Mouse (Mus musculus) intestine, embryonic 15.5 days (tissue): ENCODE data around the gene Ccs. TPM values are rescaled to one million over a fixed set of nuclear protein-coding genes. Genes with fewer than 3 reads are reported as not detected.

Experiments
- ATAC-seq: fragments of 200-750 bp; cut with Nextera tagmentation; 2 replicates; pipeline ENCODE4 v1.8.0; 2017; ENCODE audit warnings: moderate TSS enrichment, moderate library complexity
- H3K27ac ChIP-seq: fragments of 300-500 bp; sonication (generic); 2 replicates; pipeline ENCODE4 v1.5.1; 2015; ENCODE audit warnings: mild to moderate bottlenecking, inconsistent platforms
- H3K27me3 ChIP-seq: fragments of 300-500 bp; sonication (generic); replicated peaks from 2 replicates; pipeline ENCODE4 v1.6.1; 2015; ENCODE audit warnings: inconsistent platforms
- H3K36me3 ChIP-seq: fragments of 300-500 bp; sonication (generic); 2 replicates; pipeline ENCODE4 v1.6.1; 2015; ENCODE audit warnings: inconsistent platforms
- H3K4me1 ChIP-seq: fragments of 300-500 bp; sonication (generic); replicated peaks from 2 replicates; pipeline ENCODE4 v1.6.1; 2015; ENCODE audit warnings: inconsistent platforms
- H3K4me2 ChIP-seq: fragments of 300-500 bp; sonication (generic); replicated peaks from 2 replicates; pipeline ENCODE4 v1.6.1; 2015; ENCODE audit warnings: mild to moderate bottlenecking, inconsistent platforms
- H3K4me3 ChIP-seq: fragments of 300-500 bp; sonication (generic); replicated peaks from 2 replicates; pipeline ENCODE4 v1.5.1; 2015; ENCODE audit warnings: inconsistent platforms
- H3K9ac ChIP-seq: fragments of 300-500 bp; sonication (generic); 2 replicates; pipeline ENCODE4 v1.6.1; 2015; ENCODE audit warnings: inconsistent platforms
- H3K9me3 ChIP-seq: fragments of 300-500 bp; sonication (generic); 2 replicates; pipeline ENCODE4 v1.6.1; 2016; ENCODE audit warnings: inconsistent platforms
- WGBS: fragments of 180-500 bp; shearing (Covaris S2); methylation state at CpG from one replicate; pipeline ENCODE4 v1.1.7; 2015; 5-methylcytosine and 5-hydroxymethylcytosine counted together
- polyA plus RNA-seq: library from polyadenylated mRNA; unstranded; fragments of >200 nt; fragmentation: Nextera tagmentation; extraction: Ambion mirVana; gene quantifications from 2 replicates; pipeline ENCODE4 v1.2.1, GENCODE M21; 2015

The Ccs gene
- polyA plus RNA-seq, 1 experiment from 2014 or later, result 51.3 TPM

DNA sequence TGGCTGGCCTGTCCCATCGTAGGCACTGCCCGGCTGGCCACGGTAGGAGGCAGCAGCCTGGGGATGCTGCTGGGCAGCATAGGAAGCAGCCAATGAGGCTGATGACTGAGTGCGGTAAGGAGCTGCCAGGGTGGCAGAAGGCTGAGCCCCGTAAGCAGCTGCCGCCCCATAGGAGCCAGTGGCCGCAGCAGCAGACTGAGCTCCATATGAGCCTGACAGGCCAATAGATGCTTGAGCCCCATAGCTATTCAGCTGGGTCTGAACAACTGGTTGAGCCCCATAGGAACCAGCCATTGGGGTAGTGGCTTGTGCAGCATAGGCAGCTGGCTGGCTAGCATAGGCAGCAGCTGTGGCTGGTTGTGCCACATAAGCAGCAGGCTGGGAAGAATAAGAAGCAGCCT, 36.4 kb downstream of the Ccs start:
- WGBS, result 98% methylated on average over 7 of the region's 7 CpGs
- H3K4me1 ChIP-seq, result peaks cover 7% of the 10 kb centered on the region; the same call in 1 of the 2 replicates
- no peaks in the 10 kb centered on the region for H3K9me3 ChIP-seq
- H3K36me3 ChIP-seq, result peaks cover 45% of the 10 kb centered on the region
- H3K4me3 ChIP-seq, result no peak overlapping the region
- H3K27ac ChIP-seq, result no peak overlapping the region
- H3K4me2 ChIP-seq, result no peak overlapping the region
- no peak overlapping the region for H3K9ac ChIP-seq
- ATAC-seq, result no peak
- no peaks in the 10 kb centered on the region for H3K27me3 ChIP-seq

GRCm38 (mm10) chr19:4799083-4799482, 40.0 kb downstream of the Ccs start:
- H3K27ac ChIP-seq, result no peak overlapping the region
- peaks cover 48% of the 10 kb centered on the region for H3K36me3 ChIP-seq
- H3K4me1 ChIP-seq, result peaks cover 12% of the 10 kb centered on the region; the same call in 1 of the 2 replicates
- H3K4me3 ChIP-seq, result no peak overlapping the region
- no peak for ATAC-seq
- WGBS, result 93% methylated on average over 5 of the region's 5 CpGs
- H3K9me3 ChIP-seq, result no peaks in the 10 kb centered on the region
- no peak overlapping the region for H3K4me2 ChIP-seq
- no peak overlapping the region; the same call in 1 of the 2 replicates for H3K9ac ChIP-seq
- H3K27me3 ChIP-seq, result no peaks in the 10 kb centered on the region

GRCm38 (mm10) chr19:4797846-4798245, 41.3 kb downstream of the Ccs start:
- peaks cover 37% of the 10 kb centered on the region for H3K36me3 ChIP-seq

DNA sequence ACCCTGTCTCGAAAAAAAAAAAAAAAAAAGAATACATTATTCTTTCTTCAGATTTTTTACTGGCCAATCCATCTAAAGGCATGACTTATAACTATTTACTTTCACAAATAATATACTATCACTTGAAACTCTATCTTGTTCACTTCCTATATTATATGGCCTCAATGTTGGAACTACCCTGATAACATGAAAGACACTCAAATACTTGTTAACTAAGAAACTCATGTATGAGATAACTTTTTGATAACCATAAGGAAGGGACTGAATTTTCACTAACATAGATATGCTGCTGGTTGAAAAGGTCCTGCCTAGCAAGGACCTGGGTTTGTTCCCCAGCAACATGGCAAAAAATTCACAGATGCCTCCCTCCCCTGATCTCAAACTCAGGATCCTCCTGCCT, 43.2 kb downstream of the Ccs start:
- Histone ChIP-seq H3K4me2 (no peak overlapping the region), H3K9me3 (no peaks in the 10 kb centered on the region), H3K36me3 (peaks cover 17% of the 10 kb centered on the region), H3K4me3 (no peak overlapping the region), H3K27me3 (no peaks in the 10 kb centered on the region), H3K4me1 (peaks cover 17% of the 10 kb centered on the region), H3K27ac (no peak overlapping the region), H3K9ac (no peak overlapping the region)
- no peak for ATAC-seq
- WGBS, result 65% methylated on average over 1 of the region's 1 CpGs

More at GRCm38 (mm10) chr19:4797846-4798245, 41.3 kb downstream of the Ccs start:
- Histone ChIP-seq H3K27ac (no peak overlapping the region), H3K9me3 (no peaks in the 10 kb centered on the region), H3K4me3 (no peak overlapping the region), H3K4me1 (0 out of 2 replicates have a peak, but pooled peaks cover 6% of the 10 kb centered on the region), H3K27me3 (no peaks in the 10 kb centered on the region), H3K9ac (no peak overlapping the region), H3K4me2 (no peak overlapping the region)
- WGBS, result 88% methylated on average over 2 of the region's 2 CpGs
- ATAC-seq, result no peak

DNA sequence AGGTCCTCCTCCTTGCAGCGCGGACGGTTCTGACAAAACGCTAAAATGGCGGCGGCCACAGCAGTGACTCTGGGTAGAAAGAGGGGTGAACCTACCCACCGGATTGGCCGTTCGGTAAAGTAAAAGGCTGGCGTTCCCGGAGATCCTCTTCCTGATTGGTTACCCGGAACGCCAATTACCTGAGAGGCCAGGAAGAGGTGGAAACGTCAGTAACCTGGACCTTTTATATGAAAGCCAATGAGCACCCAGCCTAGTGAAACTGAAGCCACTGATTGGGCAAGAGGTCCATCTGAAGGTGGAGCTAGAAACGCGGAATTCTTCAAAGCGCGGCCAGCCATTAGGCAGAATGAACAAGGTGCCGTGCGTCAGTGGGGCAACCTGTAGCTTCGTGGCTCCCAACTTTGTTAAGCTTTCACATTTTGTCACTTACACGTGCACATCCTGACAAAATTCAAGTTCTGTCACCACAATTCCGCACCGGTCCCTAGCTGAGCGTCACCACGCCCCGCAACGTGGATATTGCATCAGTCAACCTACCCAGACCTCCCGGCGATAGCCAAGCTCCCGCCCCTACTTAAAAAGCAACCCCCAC, 45.2 kb downstream of the Ccs start, which contains the start of gene Rbm4:
Gene Rbm4 (minus strand): TSS at position 71 of the 592 bp plus-strand sequence.
- Histone ChIP-seq H3K9me3 (no peaks in the 10 kb centered on the region), H3K4me2 (peak within 1 kb of the TSS; percentile 69), H3K27me3 (no peaks in the 10 kb centered on the region), H3K4me3 (peak within 1 kb of the TSS; percentile 61), H3K4me1 (peaks cover 25% of the 10 kb centered on the region), H3K27ac (peak within 1 kb of the TSS; percentile 64), H3K36me3 (peaks cover 10% of the 10 kb centered on the region; the same call in 1 of the 2 replicates), H3K9ac (peak within 1 kb of the TSS; percentile 53)
- under 1% methylated on average over 31 of the region's 31 CpGs for WGBS
- ATAC-seq, result peak; percentile 99

- Histone ChIP-seq H3K9me3 (no peaks in the 10 kb centered on the region), H3K4me2 (peak overlapping the region; percentile 69), H3K9ac (peak overlapping the region; percentile 53), H3K27me3 (no peaks in the 10 kb centered on the region), H3K36me3 (peaks cover 7% of the 10 kb centered on the region; the same call in 1 of the 2 replicates), H3K4me3 (peak overlapping the region; percentile 61), H3K4me1 (peaks cover 25% of the 10 kb centered on the region), H3K27ac (peak overlapping the region; percentile 64)
- peak; percentile 74 for ATAC-seq
- 1% methylated on average over 16 of the region's 16 CpGs for WGBS
Observed at GRCm38 (mm10) chr19:4793281-4793830, 45.8 kb downstream of the Ccs start.

DNA sequence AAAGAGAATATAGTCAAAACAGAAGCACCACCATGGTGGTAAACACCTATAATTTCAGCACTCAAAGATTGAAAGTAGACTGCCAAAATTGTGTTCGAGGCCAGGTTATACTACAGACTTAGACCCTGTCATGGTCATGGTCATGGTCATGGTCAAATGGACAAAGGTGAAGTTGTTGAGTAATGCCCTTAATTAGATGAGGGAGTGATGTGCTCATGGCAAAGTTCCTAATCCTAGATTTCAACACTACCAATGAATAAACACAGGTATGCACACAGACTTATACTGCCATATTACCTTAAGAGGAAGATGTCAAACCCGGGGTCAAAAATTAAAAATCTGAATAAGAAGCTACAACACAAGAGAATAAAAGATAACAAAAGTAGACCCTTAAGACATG, 52.8 kb downstream of the Ccs start:
- no peak overlapping the region for H3K4me3 ChIP-seq
- no peak for ATAC-seq
- H3K9me3 ChIP-seq, result no peaks in the 10 kb centered on the region
- no peak overlapping the region for H3K4me2 ChIP-seq
- 95% methylated on average over 2 of the region's 2 CpGs for WGBS
- H3K27ac ChIP-seq, result no peak overlapping the region
- H3K4me1 ChIP-seq, result peaks cover 13% of the 10 kb centered on the region; the same call in 1 of the 2 replicates
- peaks cover 32% of the 10 kb centered on the region for H3K36me3 ChIP-seq
- H3K27me3 ChIP-seq, result no peaks in the 10 kb centered on the region
- H3K9ac ChIP-seq, result no peak overlapping the region

DNA sequence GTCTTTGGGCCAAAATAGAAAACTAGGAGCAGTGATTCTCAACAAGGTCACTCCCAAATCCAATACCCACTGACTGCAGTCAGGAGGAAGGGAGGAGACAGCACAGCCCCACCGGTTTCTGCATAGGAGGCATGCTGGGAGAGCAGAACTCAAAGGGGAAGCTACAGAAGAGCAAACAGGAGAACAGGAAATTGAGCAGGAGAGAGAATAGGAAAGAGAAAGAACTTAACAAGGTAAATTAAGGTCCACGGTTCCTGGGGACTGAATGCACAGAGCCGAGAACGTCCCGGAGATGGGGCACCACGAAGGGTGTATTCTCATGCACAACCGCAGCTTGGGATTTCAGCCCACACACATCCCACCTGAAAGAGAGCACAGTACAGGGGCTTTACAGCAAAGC, 53.9 kb downstream of the Ccs start:
- Histone ChIP-seq H3K9me3 (no peaks in the 10 kb centered on the region), H3K9ac (no peak overlapping the region), H3K27ac (no peak overlapping the region), H3K27me3 (no peaks in the 10 kb centered on the region), H3K4me1 (peaks cover 6% of the 10 kb centered on the region; the same call in 1 of the 2 replicates), H3K4me2 (no peak overlapping the region), H3K4me3 (no peak overlapping the region), H3K36me3 (peaks cover 31% of the 10 kb centered on the region)
- 88% methylated on average over 7 of the region's 7 CpGs for WGBS
- no peak for ATAC-seq

- no peak overlapping the region for H3K27ac ChIP-seq
- 90% methylated on average over 2 of the region's 2 CpGs for WGBS
- H3K4me2 ChIP-seq, result no peak overlapping the region
- peaks cover 27% of the 10 kb centered on the region for H3K36me3 ChIP-seq
- 0 out of 2 replicates have a peak, but pooled peaks cover 3% of the 10 kb centered on the region for H3K4me1 ChIP-seq
- no peak for ATAC-seq
- H3K4me3 ChIP-seq, result no peak overlapping the region
- no peaks in the 10 kb centered on the region for H3K27me3 ChIP-seq
- H3K9ac ChIP-seq, result no peak overlapping the region
- no peaks in the 10 kb centered on the region for H3K9me3 ChIP-seq
Observed at GRCm38 (mm10) chr19:4782891-4783290, 56.2 kb downstream of the Ccs start.

Other genes starting within 250 kb of the Ccs start
- 6.5 and 7.8 TPM in 2 replicates for gene Lrfn4, start 223.7 kb downstream of the Ccs start, polyA plus RNA-seq
- gene Rce1, start 213.7 kb downstream of the Ccs start, polyA plus RNA-seq, result 61.5 and 68.8 TPM in 2 replicates
- gene Gm960, start 140.7 kb downstream of the Ccs start, polyA plus RNA-seq, result 1.4 and 2.7 TPM in 2 replicates
- gene Sptbn2, start 128.2 kb downstream of the Ccs start, polyA plus RNA-seq, result 1.4 and 1.7 TPM in 2 replicates
- gene Rbm4b, start 82.8 kb downstream of the Ccs start, polyA plus RNA-seq, result 47.1 and 47.4 TPM in 2 replicates
- gene Rbm4, start 45.4 kb downstream of the Ccs start, polyA plus RNA-seq, result 43.8 and 51.0 TPM in 2 replicates
- gene Gm21992, start 27.7 kb downstream of the Ccs start, polyA plus RNA-seq, result 32.4 and 35.3 TPM in 2 replicates
- gene Rbm14, start 27.7 kb downstream of the Ccs start, polyA plus RNA-seq, result 73.6 and 80.0 TPM in 2 replicates
- not detected in 2 replicates for gene Ccdc87, start within 50 bp of the Ccs start, polyA plus RNA-seq
- gene Ctsf, start 15.8 kb upstream of the Ccs start, polyA plus RNA-seq, result 25.2 and 26.3 TPM in 2 replicates
- gene Actn3, start 38.6 kb upstream of the Ccs start, polyA plus RNA-seq, result 1.2 and 1.7 TPM in 2 replicates
- 9.8 and 10.3 TPM in 2 replicates for gene Zdhhc24, start 39.3 kb upstream of the Ccs start, polyA plus RNA-seq
- gene Bbs1, start 67.3 kb upstream of the Ccs start, polyA plus RNA-seq, result 2.3 TPM in 2 replicates
- 126 and 135 TPM in 2 replicates for gene Dpp3, start 89.0 kb upstream of the Ccs start, polyA plus RNA-seq
- 2.0 and 2.4 TPM in 2 replicates for gene Peli3, start 103.8 kb upstream of the Ccs start, polyA plus RNA-seq
- 102 and 116 TPM in 2 replicates for gene Mrpl11, start 122.8 kb upstream of the Ccs start, polyA plus RNA-seq
- 0.21 and 0.24 TPM in 2 replicates for gene Npas4, start 151.0 kb upstream of the Ccs start, polyA plus RNA-seq
- 4.6 and 4.9 TPM in 2 replicates for gene Slc29a2, start 184.5 kb upstream of the Ccs start, polyA plus RNA-seq
- gene B4gat1, start 199.5 kb upstream of the Ccs start, polyA plus RNA-seq, result 36.1 and 36.2 TPM in 2 replicates
- 2.4 and 2.8 TPM in 2 replicates for gene AC124502.3, start 199.6 kb upstream of the Ccs start, polyA plus RNA-seq
- gene Brms1, start 202.0 kb upstream of the Ccs start, polyA plus RNA-seq, result 37.5 and 44.7 TPM in 2 replicates
- 2.7 and 3.9 TPM in 2 replicates for gene Rin1, start 211.1 kb upstream of the Ccs start, polyA plus RNA-seq
- gene Cd248, start 228.7 kb upstream of the Ccs start, polyA plus RNA-seq, result 47.7 and 48.0 TPM in 2 replicates
- gene Tmem151a, start 246.2 kb upstream of the Ccs start, polyA plus RNA-seq, result 5.6 and 6.5 TPM in 2 replicates
- 109 and 126 TPM in 2 replicates for gene Yif1a, start 249.2 kb upstream of the Ccs start, polyA plus RNA-seq